Mouse (Mus musculus) neural tube, embryonic 14.5 days (tissue): Measurements from ENCODE around the gene Ak8. TPM values are rescaled to one million over a fixed set of nuclear protein-coding genes. Genes with fewer than 3 reads are reported as not detected.
A peak's percentile ranks its signal among the peaks of the same experiment; 100 is the strongest.

ENCODE experiments used
- ATAC-seq: fragments of 200-750 bp; cut with Nextera tagmentation; 2 replicates; pipeline ENCODE4 v1.8.0; 2017; ENCODE audit warnings: low read depth, mild to moderate bottlenecking, moderate TSS enrichment, moderate library complexity
- H3K27ac ChIP-seq: fragments of 300-500 bp; sonication (generic); 2 replicates; pipeline ENCODE4 v1.5.1; 2014; ENCODE audit warnings: low read depth, mild to moderate bottlenecking, control low read depth, low read length, moderate library complexity, mixed read lengths
- H3K27me3 ChIP-seq: fragments of 300-500 bp; sonication (generic); 2 replicates; pipeline ENCODE4 v1.6.1; 2014; ENCODE audit warnings: low read length; ENCODE audit not compliant: control insufficient read depth, insufficient read depth
- H3K36me3 ChIP-seq: fragments of 300-500 bp; sonication (generic); 2 replicates; pipeline ENCODE4 v1.6.1; 2014; ENCODE audit warnings: low read length, mixed read lengths; ENCODE audit not compliant: control insufficient read depth, insufficient read depth
- H3K4me1 ChIP-seq: fragments of 300-500 bp; sonication (generic); 2 replicates; pipeline ENCODE4 v1.6.1; 2014; ENCODE audit warnings: low read length; ENCODE audit not compliant: control insufficient read depth, insufficient read depth
- H3K4me2 ChIP-seq: fragments of 300-500 bp; sonication (generic); 2 replicates; pipeline ENCODE4 v1.6.1; 2014; ENCODE audit warnings: mild to moderate bottlenecking, low read depth, low read length, control low read depth
- H3K4me3 ChIP-seq: fragments of 300-500 bp; sonication (generic); 2 replicates; pipeline ENCODE4 v1.5.1; 2014; ENCODE audit warnings: low read depth, low read length, control low read depth, mixed read lengths
- H3K9ac ChIP-seq: fragments of 300-500 bp; sonication (generic); replicated peaks from 2 replicates; pipeline ENCODE4 v1.6.1; 2014; ENCODE audit warnings: low read depth, mild to moderate bottlenecking, control low read depth, low read length, mixed read lengths
- H3K9me3 ChIP-seq: fragments of 300-500 bp; sonication (generic); 2 replicates; pipeline ENCODE4 v1.6.1; 2016; ENCODE audit warnings: low read length; ENCODE audit not compliant: control insufficient read depth
- WGBS: fragments of 180-500 bp; shearing (Covaris S2); extraction: QIAGEN DNeasy Blood & Tissue Kit; methylation state at CpG from one replicate; pipeline ENCODE4 v1.1.7; 2014; 5-methylcytosine and 5-hydroxymethylcytosine counted together
- polyA plus RNA-seq: library from polyadenylated mRNA; unstranded; fragments of >200 nt; fragmentation: Nextera tagmentation; extraction: Ambion mirVana; gene quantifications from 2 replicates; pipeline ENCODE4 v1.2.1, GENCODE M21; 2014

The Ak8 gene
- polyA plus RNA-seq, 1 experiment from 2014 or later: 1.5 TPM

- H3K4me1 ChIP-seq: peaks cover 16% of the 10 kb centered on the region
- no peaks in the 10 kb centered on the region for H3K9me3 ChIP-seq
- no peak for ATAC-seq
- H3K27me3 ChIP-seq: no peaks in the 10 kb centered on the region; the same call in 1 of the 2 replicates
- peak overlapping the region; percentile 55; the same call in 1 of the 2 replicates for H3K27ac ChIP-seq
- H3K4me3 ChIP-seq: no peak overlapping the region
- no peaks in the 10 kb centered on the region for H3K36me3 ChIP-seq
- no peak overlapping the region; the same call in 1 of the 2 replicates for H3K9ac ChIP-seq
- H3K4me2 ChIP-seq: no peak overlapping the region
- 15% methylated on average over 5 of the region's 5 CpGs for WGBS
Observed at GRCm38 (mm10) chr2:28770697-28771096, 70.7 kb downstream of the Ak8 start.

- 0 out of 2 replicates have a peak overlapping the region, but pooled peaks have one; percentile 16 for H3K27ac ChIP-seq
- H3K4me2 ChIP-seq: no peak overlapping the region
- peaks cover 6% of the 10 kb centered on the region; the same call in 1 of the 2 replicates for H3K27me3 ChIP-seq
- H3K4me3 ChIP-seq: no peak overlapping the region
- no peaks in the 10 kb centered on the region for H3K36me3 ChIP-seq
- peak; percentile 38; the same call in 1 of the 2 replicates for ATAC-seq
- no peaks in the 10 kb centered on the region for H3K9me3 ChIP-seq
- 43% methylated on average over 8 of the region's 8 CpGs for WGBS
- no peak overlapping the region for H3K9ac ChIP-seq
- peaks cover 16% of the 10 kb centered on the region for H3K4me1 ChIP-seq
Observed at GRCm38 (mm10) chr2:28774073-28774472, 74.1 kb downstream of the Ak8 start.

- Histone ChIP-seq H3K9me3 (no peaks in the 10 kb centered on the region), H3K36me3 (no peaks in the 10 kb centered on the region), H3K27ac (no peak overlapping the region), H3K4me3 (no peak overlapping the region), H3K4me2 (no peak overlapping the region), H3K27me3 (0 out of 2 replicates have a peak, but pooled peaks cover 6% of the 10 kb centered on the region), H3K4me1 (peaks cover 3% of the 10 kb centered on the region), H3K9ac (no peak overlapping the region)
- 67% methylated on average over 2 of the region's 2 CpGs for WGBS
- ATAC-seq: no peak
Observed at GRCm38 (mm10) chr2:28776728-28777127, 76.8 kb downstream of the Ak8 start.

- H3K4me1 ChIP-seq: peaks cover 3% of the 10 kb centered on the region; the same call in 1 of the 2 replicates
- 32% methylated on average over 16 of the region's 16 CpGs for WGBS
- peak; percentile 28; the same call in 1 of the 2 replicates for ATAC-seq
- no peak overlapping the region for H3K9ac ChIP-seq
- H3K9me3 ChIP-seq: no peaks in the 10 kb centered on the region
- 0 out of 2 replicates have a peak, but pooled peaks cover 6% of the 10 kb centered on the region for H3K27me3 ChIP-seq
- H3K27ac ChIP-seq: no peak overlapping the region
- H3K36me3 ChIP-seq: no peaks in the 10 kb centered on the region
- H3K4me3 ChIP-seq: no peak overlapping the region
- H3K4me2 ChIP-seq: no peak overlapping the region
Observed at GRCm38 (mm10) chr2:28780001-28780782, 80.2 kb downstream of the Ak8 start.

- no peak for ATAC-seq
Observed at GRCm38 (mm10) chr2:28781310-28781709, 81.3 kb downstream of the Ak8 start.

GRCm38 (mm10) chr2:28786355-28787066, 86.5 kb downstream of the Ak8 start:
- Histone ChIP-seq H3K4me1 (peaks cover 7% of the 10 kb centered on the region; the same call in 1 of the 2 replicates), H3K9me3 (no peaks in the 10 kb centered on the region), H3K27me3 (no peaks in the 10 kb centered on the region), H3K9ac (no peak overlapping the region), H3K4me3 (no peak overlapping the region), H3K4me2 (no peak overlapping the region), H3K27ac (peak overlapping the region; percentile 61), H3K36me3 (no peaks in the 10 kb centered on the region)
- WGBS: 52% methylated on average over 16 of the region's 16 CpGs
- peak; percentile 69 for ATAC-seq

More at GRCm38 (mm10) chr2:28781310-28781709, 81.3 kb downstream of the Ak8 start:
- H3K9ac ChIP-seq: no peak overlapping the region
- H3K27me3 ChIP-seq: 0 out of 2 replicates have a peak, but pooled peaks cover 6% of the 10 kb centered on the region
- H3K4me3 ChIP-seq: no peak overlapping the region
- WGBS: 80% methylated on average over 4 of the region's 4 CpGs
- H3K4me1 ChIP-seq: peaks cover 3% of the 10 kb centered on the region; the same call in 1 of the 2 replicates
- no peak overlapping the region for H3K4me2 ChIP-seq
- no peaks in the 10 kb centered on the region for H3K9me3 ChIP-seq
- H3K36me3 ChIP-seq: no peaks in the 10 kb centered on the region
- no peak overlapping the region for H3K27ac ChIP-seq

- 32% methylated on average over 6 of the region's 6 CpGs for WGBS
- no peak overlapping the region for H3K9ac ChIP-seq
- peaks cover 7% of the 10 kb centered on the region; the same call in 1 of the 2 replicates for H3K4me1 ChIP-seq
- peak overlapping the region; percentile 62 for H3K27ac ChIP-seq
- no peaks in the 10 kb centered on the region for H3K9me3 ChIP-seq
- H3K27me3 ChIP-seq: no peaks in the 10 kb centered on the region
- no peak overlapping the region for H3K4me3 ChIP-seq
- no peak overlapping the region for H3K4me2 ChIP-seq
- no peaks in the 10 kb centered on the region for H3K36me3 ChIP-seq
- peak; percentile 66 for ATAC-seq
Observed at GRCm38 (mm10) chr2:28787067-28787619, 87.2 kb downstream of the Ak8 start.

- ATAC-seq: no peak
- H3K4me3 ChIP-seq: no peak overlapping the region
- no peaks in the 10 kb centered on the region for H3K27me3 ChIP-seq
- peaks cover 19% of the 10 kb centered on the region for H3K4me1 ChIP-seq
- no peak overlapping the region for H3K27ac ChIP-seq
- peak overlapping the region; percentile 30; the same call in 1 of the 2 replicates for H3K4me2 ChIP-seq
- H3K36me3 ChIP-seq: no peaks in the 10 kb centered on the region
- no peaks in the 10 kb centered on the region for H3K9me3 ChIP-seq
- WGBS: 23% methylated on average over 5 of the region's 6 CpGs
- H3K9ac ChIP-seq: no peak overlapping the region
Observed at GRCm38 (mm10) chr2:28792931-28793610, 93.1 kb downstream of the Ak8 start.
